Mouse (Mus musculus) heart, postnatal 0 days (tissue): ENCODE results near the gene Zfp148.

Source experiments
- CTCF ChIP-seq: IDR thresholded peaks from 2 replicates; pipeline ENCODE4 v1.5.1; 2016; ENCODE audit warnings: antibody characterized with exemption, control low read depth, low read depth
- EP300 ChIP-seq: IDR thresholded peaks from 2 replicates; pipeline ENCODE4 v1.6.1; 2016; ENCODE audit warnings: antibody characterized with exemption, low read depth

- TF ChIP-seq CTCF (no peak), EP300 (no peak)
Measured at GRCm38 (mm10) chr16:33343106-33343505, 37.5 kb upstream of the Zfp148 start.
